Mouse (Mus musculus) cerebellum, adult 11 months (tissue): ENCODE results near the gene Haus7.
"Not testable (repeated sequence)": the region's sequence is repeated elsewhere in the genome, so short reads cannot be mapped to it uniquely, and the experiment has no call there.

Source experiments
- DNase-seq: peaks from one replicate; pipeline ENCODE4 v3.0.0; 2022

Haus7 gene

DNA sequence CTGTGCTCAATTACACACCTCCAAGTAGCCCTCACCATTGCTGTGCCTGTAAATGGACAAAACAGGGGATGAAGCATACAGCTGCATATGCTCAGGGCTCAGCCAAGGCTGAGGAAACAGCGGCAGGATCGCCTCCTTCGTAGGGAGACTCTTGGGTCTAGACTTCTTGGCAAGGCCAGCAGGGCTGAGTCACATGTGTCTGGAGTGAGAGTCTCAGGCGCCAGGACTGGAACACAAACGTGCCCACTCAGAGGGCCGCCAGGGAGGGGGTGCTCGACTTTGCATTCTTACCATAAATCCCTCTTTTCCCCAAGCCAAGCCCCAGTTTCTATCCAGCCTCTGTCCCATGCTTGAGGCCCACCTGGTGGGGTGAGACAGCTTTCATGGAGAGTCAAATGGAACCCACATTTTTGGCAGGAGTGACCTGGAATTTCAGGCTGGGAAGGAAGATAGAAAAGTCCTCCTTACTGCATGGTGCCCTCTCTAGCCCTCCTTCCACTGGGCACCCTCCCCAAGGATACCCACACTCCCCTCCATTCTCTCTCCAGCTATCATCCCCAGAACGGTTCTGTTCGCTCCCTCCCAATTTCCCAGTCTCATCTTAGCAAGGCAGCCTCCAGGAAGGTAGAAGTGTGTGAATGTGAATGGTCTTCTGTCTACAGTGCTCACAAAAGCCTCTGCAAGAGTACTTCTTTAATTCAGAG is 6.8 kb upstream of the Haus7 start:
- no peak for DNase-seq

GRCm38 (mm10) chrX:73460792-73461191 is 1.9 kb upstream of the Haus7 start:
- DNase-seq, result no peak

DNA sequence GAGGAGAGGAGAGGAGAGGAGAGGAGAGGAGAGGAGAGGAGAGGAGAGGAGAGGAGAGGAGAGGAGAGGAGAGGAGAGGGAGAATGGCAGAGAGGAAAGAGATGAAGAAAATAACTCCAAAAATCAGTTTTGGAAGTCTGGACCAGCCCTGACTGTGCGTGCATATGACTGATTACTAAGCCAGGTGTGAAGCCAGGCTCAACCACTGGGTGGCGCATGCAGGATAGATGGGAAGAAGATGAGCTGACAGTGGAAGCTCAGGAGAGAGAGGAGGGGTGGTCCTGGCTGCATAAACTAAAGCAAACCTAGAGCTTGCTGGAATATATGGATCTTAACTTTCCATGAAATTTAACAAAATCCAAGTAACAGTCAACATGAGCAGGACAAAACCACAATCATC is 6.9 kb downstream of the Haus7 start:
- DNase-seq, result peak; percentile 53

- no peak for DNase-seq
These were observed 17.4 kb downstream of the Haus7 start for GRCm38 (mm10) chrX:73441428-73441827.

- DNase-seq, result no peak
These were observed 23.6 kb downstream of the Haus7 start, which contains the start of gene Trex2 for GRCm38 (mm10) chrX:73435252-73435651. Trex2 (minus strand) TSS chrX:73435344.

- no peak for DNase-seq
These were observed 26.0 kb downstream of the Haus7 start for GRCm38 (mm10) chrX:73432850-73433249.

GRCm38 (mm10) chrX:73430036-73430435 is 28.8 kb downstream of the Haus7 start:
- no peak for DNase-seq

GRCm38 (mm10) chrX:73412767-73413166 is 46.1 kb downstream of the Haus7 start:
- DNase-seq, result no peak

GRCm38 (mm10) chrX:73410880-73411517 is 47.8 kb downstream of the Haus7 start, which contains the start of gene Zfp92:
Zfp92 (plus strand) TSS chrX:73411096.
- no peak for DNase-seq

- DNase-seq, result no peak
These were observed 57.2 kb downstream of the Haus7 start for GRCm38 (mm10) chrX:73401616-73402015.

DNA sequence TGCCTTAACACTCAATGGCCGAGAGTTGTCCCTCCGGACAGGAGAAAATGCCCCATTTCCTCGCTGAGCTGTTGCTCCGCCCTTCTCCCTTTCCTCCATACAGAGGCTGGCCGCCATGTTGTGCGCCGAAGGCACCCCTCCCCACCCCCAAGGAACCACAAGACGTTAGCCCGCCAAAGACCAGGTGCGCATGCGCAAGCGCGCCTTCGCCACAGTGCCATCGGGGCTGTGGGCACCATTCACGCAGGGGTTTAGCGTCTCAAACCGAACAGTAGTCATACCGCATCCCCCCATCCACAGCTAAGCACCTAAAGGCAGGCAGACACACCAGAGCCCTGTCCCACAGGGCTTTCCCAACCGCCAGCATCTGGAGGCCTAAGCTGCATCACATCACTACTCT is 57.9 kb downstream of the Haus7 start:
- DNase-seq, result no peak

- DNase-seq, result not testable (repeated sequence)
These were observed 60.2 kb downstream of the Haus7 start, which contains the start of gene Gm18336 for GRCm38 (mm10) chrX:73398636-73399035. Gm18336 (minus strand) TSS chrX:73398736.

- DNase-seq, result no peak
These were observed 62.4 kb downstream of the Haus7 start for GRCm38 (mm10) chrX:73396446-73396845.

DNA sequence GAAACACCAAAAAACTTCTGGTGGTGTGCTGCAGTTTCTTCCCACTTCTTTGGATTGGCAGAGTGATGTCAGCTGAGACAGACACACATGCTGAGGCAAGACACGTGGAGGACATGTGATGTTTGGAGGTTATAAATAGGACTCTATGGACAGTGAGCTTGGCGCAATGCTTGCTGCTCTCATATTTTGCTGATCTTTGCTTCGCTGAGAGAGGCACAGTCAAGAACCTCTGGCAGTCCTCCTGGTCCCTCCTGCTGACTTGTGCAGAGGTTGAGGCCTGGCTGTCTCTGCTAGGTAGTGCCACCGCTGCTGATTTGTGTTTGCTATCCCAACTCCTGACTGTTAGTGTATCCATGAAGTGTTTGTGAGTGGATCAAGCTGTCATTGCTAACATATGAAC is 67.4 kb downstream of the Haus7 start:
- no peak for DNase-seq
